Mouse (Mus musculus): ENCODE measurements around the gene Rhpn2. TPM values are rescaled to one million over a fixed set of nuclear protein-coding genes. Genes with fewer than 3 reads are reported as not detected.
"Not testable (repeated sequence)": the region's sequence is repeated elsewhere in the genome, so short reads cannot be mapped to it uniquely, and the experiment has no call there.

Gene Rhpn2
- polyA plus RNA-seq, 1 experiment from 2014 or later, result 48.6 TPM

- H3K4me1 ChIP-seq (replicated peaks; ENCODE audit: control insufficient read depth, insufficient read depth, low read length), result peaks cover 8% of the 10 kb centered on the region; the same call in 1 of the 2 replicates
- WGBS, result 1% methylated on average over 39 of the region's 39 CpGs
- no peaks in the 10 kb centered on the region for H3K27me3 ChIP-seq (replicated peaks; ENCODE audit: control insufficient read depth, insufficient read depth, low read length)
- H3K9ac ChIP-seq (ENCODE audit: low read length), result peak within 1 kb of the TSS; percentile 70
- H3K4me2 ChIP-seq (ENCODE audit: low read length), result peak within 1 kb of the TSS; percentile 72
- DNase-seq (ENCODE audit: low spot score) (peak; percentile 99), ATAC-seq (replicated peaks; ENCODE audit: low FRiP score, low TSS enrichment, low read depth) (peak; percentile 77)
- H3K9me3 ChIP-seq (ENCODE audit: control insufficient read depth, low read length), result no peaks in the 10 kb centered on the region
- H3K4me3 ChIP-seq (ENCODE audit: low read depth, low read length), result peak within 1 kb of the TSS; percentile 91
- no peak within 1 kb of the TSS for H3K27ac ChIP-seq (ENCODE audit: low read depth)
- H3K36me3 ChIP-seq (ENCODE audit: control insufficient read depth, insufficient read depth, low read length), result no peaks in the 10 kb centered on the region
Observed at GRCm38 (mm10) chr7:35317729-35318609, 16.0 kb upstream of the Rhpn2 start, which contains the start of gene Gpatch1. Gene Gpatch1, minus strand, starts transcription at chr7:35318440.

GRCm38 (mm10) chr7:35319221-35319620 is 14.7 kb upstream of the Rhpn2 start:
- not testable (repeated sequence) for H3K4me2 ChIP-seq (ENCODE audit: low read length); H3K27me3 ChIP-seq (replicated peaks; ENCODE audit: control insufficient read depth, insufficient read depth, low read length); H3K4me3 ChIP-seq (ENCODE audit: low read depth, low read length); H3K4me1 ChIP-seq (replicated peaks; ENCODE audit: control insufficient read depth, insufficient read depth, low read length); H3K9ac ChIP-seq (ENCODE audit: low read length); DNase-seq (ENCODE audit: low spot score); H3K9me3 ChIP-seq (ENCODE audit: control insufficient read depth, low read length); H3K27ac ChIP-seq (ENCODE audit: low read depth); H3K36me3 ChIP-seq (ENCODE audit: control insufficient read depth, insufficient read depth, low read length); ATAC-seq (replicated peaks; ENCODE audit: low FRiP score, low TSS enrichment, low read depth)
- WGBS, result 62% methylated on average over 3 of the region's 3 CpGs

DNA sequence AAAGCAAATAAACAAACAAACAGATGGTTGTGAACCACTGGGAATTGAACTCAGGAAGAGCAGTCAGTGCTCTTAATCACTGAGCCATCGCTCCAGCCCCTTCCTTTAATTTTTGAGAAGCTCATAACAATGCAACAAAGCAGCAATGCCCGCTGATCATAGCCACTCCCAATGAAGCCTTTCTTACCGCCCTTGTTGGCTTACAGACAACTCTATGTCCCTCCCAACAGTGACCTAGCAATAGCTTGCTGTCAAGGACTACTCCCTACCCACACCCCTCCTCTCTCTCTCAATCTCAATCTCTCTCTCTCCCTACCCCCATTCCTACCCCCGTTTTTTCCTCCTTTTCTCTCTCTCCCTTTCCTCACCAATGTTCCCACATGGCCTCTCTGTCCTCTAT is 14.2 kb upstream of the Rhpn2 start:
- Histone ChIP-seq H3K9me3 (ENCODE audit: control insufficient read depth, low read length) (no peaks in the 10 kb centered on the region), H3K4me1 (replicated peaks; ENCODE audit: control insufficient read depth, insufficient read depth, low read length) (peaks cover 8% of the 10 kb centered on the region; the same call in 1 of the 2 replicates), H3K27ac (ENCODE audit: low read depth) (no peak overlapping the region), H3K27me3 (replicated peaks; ENCODE audit: control insufficient read depth, insufficient read depth, low read length) (no peaks in the 10 kb centered on the region), H3K4me3 (ENCODE audit: low read depth, low read length) (no peak overlapping the region), H3K4me2 (ENCODE audit: low read length) (no peak overlapping the region), H3K36me3 (ENCODE audit: control insufficient read depth, insufficient read depth, low read length) (no peaks in the 10 kb centered on the region), H3K9ac (ENCODE audit: low read length) (no peak overlapping the region)
- 84% methylated on average over 4 of the region's 4 CpGs for whole genome bisulfite sequencing
- DNase-seq (ENCODE audit: low spot score) (no peak), ATAC-seq (replicated peaks; ENCODE audit: low FRiP score, low TSS enrichment, low read depth) (no peak)

GRCm38 (mm10) chr7:35322161-35322560 is 11.8 kb upstream of the Rhpn2 start:
- Histone ChIP-seq H3K27me3 (replicated peaks; ENCODE audit: control insufficient read depth, insufficient read depth, low read length) (no peaks in the 10 kb centered on the region), H3K4me2 (ENCODE audit: low read length) (no peak overlapping the region), H3K9me3 (ENCODE audit: control insufficient read depth, low read length) (no peaks in the 10 kb centered on the region), H3K27ac (ENCODE audit: low read depth) (no peak overlapping the region), H3K36me3 (ENCODE audit: control insufficient read depth, insufficient read depth, low read length) (no peaks in the 10 kb centered on the region), H3K4me1 (replicated peaks; ENCODE audit: control insufficient read depth, insufficient read depth, low read length) (peaks cover 6% of the 10 kb centered on the region; the same call in 1 of the 2 replicates), H3K9ac (ENCODE audit: low read length) (no peak overlapping the region), H3K4me3 (ENCODE audit: low read depth, low read length) (no peak overlapping the region)
- WGBS, result 44% methylated on average over 3 of the region's 3 CpGs
- DNase-seq (ENCODE audit: low spot score) (no peak), ATAC-seq (replicated peaks; ENCODE audit: low FRiP score, low TSS enrichment, low read depth) (no peak)

GRCm38 (mm10) chr7:35322732-35323420 is 11.1 kb upstream of the Rhpn2 start:
- H3K27ac ChIP-seq (ENCODE audit: low read depth), result no peak overlapping the region
- H3K4me1 ChIP-seq (replicated peaks; ENCODE audit: control insufficient read depth, insufficient read depth, low read length), result no peaks in the 10 kb centered on the region
- no peak for DNase-seq (ENCODE audit: low spot score)
- H3K4me3 ChIP-seq (ENCODE audit: low read depth, low read length), result no peak overlapping the region
- H3K9ac ChIP-seq (ENCODE audit: low read length), result no peak overlapping the region
- WGBS, result 7% methylated on average over 12 of the region's 13 CpGs
- no peak for ATAC-seq (replicated peaks; ENCODE audit: low FRiP score, low TSS enrichment, low read depth)
- H3K27me3 ChIP-seq (replicated peaks; ENCODE audit: control insufficient read depth, insufficient read depth, low read length), result no peaks in the 10 kb centered on the region
- H3K36me3 ChIP-seq (ENCODE audit: control insufficient read depth, insufficient read depth, low read length), result no peaks in the 10 kb centered on the region
- H3K9me3 ChIP-seq (ENCODE audit: control insufficient read depth, low read length), result no peaks in the 10 kb centered on the region
- peak overlapping the region; percentile 22 for H3K4me2 ChIP-seq (ENCODE audit: low read length)

DNA sequence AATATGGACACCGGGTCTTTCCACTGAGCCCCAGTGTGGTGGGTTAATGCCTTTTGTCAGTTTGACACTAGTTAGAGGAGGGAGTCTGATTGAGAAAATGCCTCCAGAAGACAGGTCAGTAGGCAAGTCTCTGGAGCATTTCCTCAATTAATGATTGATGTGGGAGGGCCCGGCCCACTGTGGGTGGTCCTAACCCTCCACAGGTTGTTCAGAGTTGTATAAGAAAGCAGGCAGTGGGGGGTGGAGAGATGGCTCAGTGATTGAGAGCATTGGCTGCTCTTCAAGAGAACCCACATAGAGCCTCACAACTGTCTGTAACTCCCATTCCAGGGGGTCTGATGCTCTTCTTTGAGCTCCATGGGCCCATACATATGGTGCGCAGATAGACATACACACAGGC is 2.4 kb upstream of the Rhpn2 start:
- H3K9ac ChIP-seq (ENCODE audit: low read length), result no peak overlapping the region
- ATAC-seq (replicated peaks; ENCODE audit: low FRiP score, low TSS enrichment, low read depth) (no peak), DNase-seq (ENCODE audit: low spot score) (no peak)
- no peak overlapping the region for H3K27ac ChIP-seq (ENCODE audit: low read depth)
- 62% methylated on average over 3 of the region's 3 CpGs for WGBS
- 0 out of 2 replicates have a peak, but pooled peaks cover 6% of the 10 kb centered on the region for H3K4me1 ChIP-seq (replicated peaks; ENCODE audit: control insufficient read depth, insufficient read depth, low read length)
- no peak overlapping the region for H3K4me2 ChIP-seq (ENCODE audit: low read length)
- H3K9me3 ChIP-seq (ENCODE audit: control insufficient read depth, low read length), result no peaks in the 10 kb centered on the region
- H3K27me3 ChIP-seq (replicated peaks; ENCODE audit: control insufficient read depth, insufficient read depth, low read length), result peaks cover 5% of the 10 kb centered on the region; the same call in 1 of the 2 replicates
- H3K4me3 ChIP-seq (ENCODE audit: low read depth, low read length), result no peak overlapping the region
- no peaks in the 10 kb centered on the region for H3K36me3 ChIP-seq (ENCODE audit: control insufficient read depth, insufficient read depth, low read length)

DNA sequence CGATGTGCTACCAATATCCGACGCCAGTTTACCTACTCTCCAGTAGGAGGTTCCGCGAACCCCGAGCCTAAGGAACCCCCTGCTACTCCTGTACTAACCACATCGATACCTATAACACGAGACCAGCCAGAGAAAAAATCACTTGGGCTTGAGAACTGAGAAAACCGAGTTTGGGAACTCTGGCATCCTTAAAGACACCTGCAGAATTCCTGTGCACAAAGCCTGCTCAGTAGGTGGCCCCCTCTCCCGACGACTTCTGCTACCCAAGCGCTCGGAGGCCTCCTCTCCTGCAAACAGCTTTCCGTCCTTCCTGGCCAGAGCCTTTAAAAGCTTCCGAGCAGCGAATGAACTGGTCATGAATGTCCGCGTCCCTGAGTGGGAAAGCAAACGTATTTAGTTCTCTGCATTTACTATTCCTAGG is 729 bp upstream of the Rhpn2 start:
- WGBS, result 1% methylated on average over 19 of the region's 19 CpGs

GRCm38 (mm10) chr7:35334527-35335452 is 820 bp downstream of the Rhpn2 start:
- H3K9ac ChIP-seq (ENCODE audit: low read length), result peak overlapping the region; percentile 62
- peak overlapping the region; percentile 29 for H3K27ac ChIP-seq (ENCODE audit: low read depth)
- no peaks in the 10 kb centered on the region for H3K9me3 ChIP-seq (ENCODE audit: control insufficient read depth, low read length)
- peak overlapping the region; percentile 66 for H3K4me3 ChIP-seq (ENCODE audit: low read depth, low read length)
- H3K27me3 ChIP-seq (replicated peaks; ENCODE audit: control insufficient read depth, insufficient read depth, low read length), result peaks cover 5% of the 10 kb centered on the region; the same call in 1 of the 2 replicates
- H3K4me1 ChIP-seq (replicated peaks; ENCODE audit: control insufficient read depth, insufficient read depth, low read length), result 0 out of 2 replicates have a peak, but pooled peaks cover 6% of the 10 kb centered on the region
- under 1% methylated on average over 51 of the region's 51 CpGs for WGBS
- ATAC-seq (replicated peaks; ENCODE audit: low FRiP score, low TSS enrichment, low read depth) (peak; percentile 9; the same call in 1 of the 2 replicates), DNase-seq (ENCODE audit: low spot score) (peak; percentile 74)
- H3K4me2 ChIP-seq (ENCODE audit: low read length), result peak overlapping the region; percentile 77
- H3K36me3 ChIP-seq (ENCODE audit: control insufficient read depth, insufficient read depth, low read length), result no peaks in the 10 kb centered on the region

More for the DNA sequence above, 729 bp upstream of the Rhpn2 start:
- no peaks in the 10 kb centered on the region for H3K36me3 ChIP-seq (ENCODE audit: control insufficient read depth, insufficient read depth, low read length)
- peak overlapping the region; percentile 66 for H3K27ac ChIP-seq (ENCODE audit: low read depth)
- H3K9ac ChIP-seq (ENCODE audit: low read length), result 0 out of 2 replicates have a peak overlapping the region, but pooled peaks have one; percentile 37
- peak; percentile 16 for ATAC-seq (replicated peaks; ENCODE audit: low FRiP score, low TSS enrichment, low read depth)
- H3K4me2 ChIP-seq (ENCODE audit: low read length), result peak overlapping the region; percentile 77
- peak overlapping the region; percentile 66 for H3K4me3 ChIP-seq (ENCODE audit: low read depth, low read length)
- peaks cover 5% of the 10 kb centered on the region; the same call in 1 of the 2 replicates for H3K27me3 ChIP-seq (replicated peaks; ENCODE audit: control insufficient read depth, insufficient read depth, low read length)
- H3K9me3 ChIP-seq (ENCODE audit: control insufficient read depth, low read length), result no peaks in the 10 kb centered on the region
- H3K4me1 ChIP-seq (replicated peaks; ENCODE audit: control insufficient read depth, insufficient read depth, low read length), result 0 out of 2 replicates have a peak, but pooled peaks cover 6% of the 10 kb centered on the region
- DNase-seq (ENCODE audit: low spot score), result no peak

All from intestine, embryonic 14.5 days (tissue).